Mouse (Mus musculus): ENCODE data around the gene Stat5b. TPM values are rescaled to one million over a fixed set of nuclear protein-coding genes. Genes with fewer than 3 reads are reported as not detected.

The Stat5b gene
- polyA plus RNA-seq, 1 experiment: 23.2 TPM

DNA sequence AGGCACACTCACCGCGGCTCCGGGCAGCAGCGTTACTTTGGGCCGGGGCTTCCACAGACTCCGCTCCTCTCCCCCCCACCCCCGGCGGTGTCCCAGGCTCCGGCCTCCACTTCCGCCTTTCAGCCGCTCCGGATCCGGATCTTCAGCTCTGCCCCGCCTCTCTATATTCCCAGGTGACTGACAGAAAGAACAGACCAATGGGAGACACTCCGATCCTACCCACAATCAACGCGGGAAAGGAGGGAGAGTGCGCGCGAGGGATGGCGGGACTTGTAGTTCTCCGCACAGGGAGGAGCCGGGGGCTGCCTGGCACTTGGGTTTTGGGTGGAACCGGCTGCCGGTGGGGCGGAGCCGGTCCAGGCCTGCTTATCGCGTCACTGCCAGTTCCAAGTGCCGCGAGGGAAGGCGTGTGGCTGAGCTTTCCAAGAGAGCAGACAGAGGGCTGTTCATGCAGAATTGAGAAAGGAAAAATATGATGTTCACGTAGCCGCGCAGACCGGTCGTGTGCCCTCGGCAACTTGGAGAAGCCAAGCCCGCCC, 112.4 kb downstream of the Stat5b start, which contains the start of gene Rab5c:
Rab5c (minus strand) TSS at position 150 of the 539 bp plus-strand sequence.
- no peaks in the 10 kb centered on the region for H3K27me3 ChIP-seq (replicated peaks; ENCODE audit: control insufficient read depth, insufficient read depth, low read length)
- H3K36me3 ChIP-seq (ENCODE audit: control insufficient read depth, insufficient read depth, low read length): no peaks in the 10 kb centered on the region
- under 1% methylated on average over 39 of the region's 39 CpGs for WGBS
- peaks cover 14% of the 10 kb centered on the region; the same call in 1 of the 2 replicates for H3K4me1 ChIP-seq (ENCODE audit: control insufficient read depth, insufficient read depth, low read length)
- peak within 1 kb of the TSS; percentile 81 for H3K27ac ChIP-seq (ENCODE audit: insufficient read depth, low read depth, low read length)
- DNase-seq: peak; percentile 100
- peak; percentile 53 for TF ChIP-seq POLR2A (IDR thresholded peaks at IDR 0.05; ENCODE audit: low read depth, low read length)
- 0 out of 2 replicates have a peak, but pooled peaks have one; percentile 20 for TF ChIP-seq CTCF (conservative IDR thresholded peaks at IDR 0.05; ENCODE audit: insufficient read depth, insufficient read length, low read depth, low read length)
- peak within 1 kb of the TSS; percentile 84 for H3K4me3 ChIP-seq (ENCODE audit: insufficient read depth, low read depth, low read length)

DNA sequence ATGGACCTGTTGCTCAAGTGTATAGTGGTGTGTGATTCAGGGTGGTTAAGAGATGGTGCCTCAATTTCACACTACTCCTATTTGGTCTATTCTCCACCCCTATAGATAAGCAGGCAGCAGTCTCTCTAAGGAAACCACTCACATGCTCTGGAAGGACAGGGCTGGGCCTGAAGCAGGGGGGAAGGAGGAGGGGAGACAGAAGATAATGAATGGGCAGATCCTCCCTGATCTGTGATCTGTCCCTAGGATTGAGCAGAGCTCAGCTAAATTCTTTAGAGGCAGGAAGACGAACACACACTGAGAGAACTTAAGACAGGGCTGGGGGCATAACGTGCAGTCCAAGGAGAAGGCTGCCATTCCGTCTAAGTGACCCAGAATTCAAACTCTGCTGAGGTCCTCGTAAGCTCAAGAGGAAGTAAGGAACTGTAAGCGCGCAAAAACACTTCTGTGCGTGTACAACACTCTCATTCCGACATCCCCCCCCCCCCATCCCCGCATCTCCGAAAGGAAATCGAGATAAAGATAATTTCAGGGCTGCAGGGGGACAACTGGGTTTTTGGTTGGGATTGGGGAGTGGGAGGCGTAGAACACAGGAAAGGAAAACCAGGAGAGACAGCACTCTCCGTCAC, 113.3 kb downstream of the Stat5b start:
- no peak for TF ChIP-seq POLR2A (IDR thresholded peaks at IDR 0.05; ENCODE audit: low read depth, low read length)
- TF ChIP-seq CTCF (conservative IDR thresholded peaks at IDR 0.05; ENCODE audit: insufficient read depth, insufficient read length, low read depth, low read length): no peak
- Histone ChIP-seq H3K27ac (ENCODE audit: insufficient read depth, low read depth, low read length) (peak overlapping the region; percentile 81), H3K36me3 (ENCODE audit: control insufficient read depth, insufficient read depth, low read length) (no peaks in the 10 kb centered on the region), H3K4me3 (ENCODE audit: insufficient read depth, low read depth, low read length) (peak overlapping the region; percentile 84), H3K27me3 (replicated peaks; ENCODE audit: control insufficient read depth, insufficient read depth, low read length) (no peaks in the 10 kb centered on the region), H3K4me1 (ENCODE audit: control insufficient read depth, insufficient read depth, low read length) (peaks cover 17% of the 10 kb centered on the region; the same call in 1 of the 2 replicates)
- peak; percentile 53 for DNase-seq
- under 1% methylated on average over 13 of the region's 13 CpGs for WGBS

DNA sequence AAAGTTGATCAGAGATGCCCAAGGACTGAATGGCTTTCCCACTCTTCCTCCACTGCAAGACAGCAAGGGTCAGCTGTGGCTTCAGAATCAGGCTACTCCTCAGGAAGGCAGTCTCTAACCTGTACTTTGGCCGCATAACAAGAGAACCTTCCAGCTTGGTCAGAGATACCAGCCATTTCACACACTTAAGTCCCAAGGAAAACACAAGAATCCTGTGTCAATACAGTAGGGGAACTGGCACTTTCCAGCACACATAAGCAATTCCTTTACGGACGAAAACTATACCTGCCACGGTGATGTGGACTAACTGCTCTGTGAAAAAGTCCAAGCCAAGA, 113.8 kb downstream of the Stat5b start:
- Histone ChIP-seq H3K36me3 (ENCODE audit: control insufficient read depth, insufficient read depth, low read length) (no peaks in the 10 kb centered on the region), H3K27ac (ENCODE audit: insufficient read depth, low read depth, low read length) (peak overlapping the region; percentile 81), H3K4me1 (ENCODE audit: control insufficient read depth, insufficient read depth, low read length) (peaks cover 22% of the 10 kb centered on the region; the same call in 1 of the 2 replicates), H3K27me3 (replicated peaks; ENCODE audit: control insufficient read depth, insufficient read depth, low read length) (no peaks in the 10 kb centered on the region), H3K4me3 (ENCODE audit: insufficient read depth, low read depth, low read length) (peak overlapping the region; percentile 84)
- DNase-seq: peak; percentile 75
- TF ChIP-seq CTCF (conservative IDR thresholded peaks at IDR 0.05; ENCODE audit: insufficient read depth, insufficient read length, low read depth, low read length) (no peak), POLR2A (IDR thresholded peaks at IDR 0.05; ENCODE audit: low read depth, low read length) (no peak)
- WGBS: 41% methylated on average over 4 of the region's 4 CpGs

GRCm38 (mm10) chr11:100735954-100736745, 114.4 kb downstream of the Stat5b start:
- peaks cover 26% of the 10 kb centered on the region for H3K4me1 ChIP-seq (ENCODE audit: control insufficient read depth, insufficient read depth, low read length)
- 44% methylated on average over 14 of the region's 14 CpGs for WGBS
- peak overlapping the region; percentile 81 for H3K27ac ChIP-seq (ENCODE audit: insufficient read depth, low read depth, low read length)
- H3K36me3 ChIP-seq (ENCODE audit: control insufficient read depth, insufficient read depth, low read length): no peaks in the 10 kb centered on the region
- H3K4me3 ChIP-seq (ENCODE audit: insufficient read depth, low read depth, low read length): peak overlapping the region; percentile 21
- DNase-seq: peak; percentile 52
- H3K27me3 ChIP-seq (replicated peaks; ENCODE audit: control insufficient read depth, insufficient read depth, low read length): no peaks in the 10 kb centered on the region
- TF ChIP-seq POLR2A (IDR thresholded peaks at IDR 0.05; ENCODE audit: low read depth, low read length) (no peak), CTCF (conservative IDR thresholded peaks at IDR 0.05; ENCODE audit: insufficient read depth, insufficient read length, low read depth, low read length) (no peak)

GRCm38 (mm10) chr11:100735134-100735865, 115.2 kb downstream of the Stat5b start:
- Histone ChIP-seq H3K4me3 (ENCODE audit: insufficient read depth, low read depth, low read length) (peak overlapping the region; percentile 21), H3K27ac (ENCODE audit: insufficient read depth, low read depth, low read length) (peak overlapping the region; percentile 81), H3K4me1 (ENCODE audit: control insufficient read depth, insufficient read depth, low read length) (peaks cover 34% of the 10 kb centered on the region), H3K36me3 (ENCODE audit: control insufficient read depth, insufficient read depth, low read length) (no peaks in the 10 kb centered on the region), H3K27me3 (replicated peaks; ENCODE audit: control insufficient read depth, insufficient read depth, low read length) (no peaks in the 10 kb centered on the region)
- 82% methylated on average over 9 of the region's 9 CpGs for WGBS
- DNase-seq: no peak
- TF ChIP-seq POLR2A (IDR thresholded peaks at IDR 0.05; ENCODE audit: low read depth, low read length) (no peak), CTCF (conservative IDR thresholded peaks at IDR 0.05; ENCODE audit: insufficient read depth, insufficient read length, low read depth, low read length) (no peak)

Other genes with a start within 250 kb of the Stat5b start
- gene Nkiras2, start 231.5 kb downstream of the Stat5b start, polyA plus RNA-seq (2012; rRNA removed): 60.5 and 63.1 TPM in 2 replicates
- gene Dnajc7, start 230.6 kb downstream of the Stat5b start, polyA plus RNA-seq (2012; rRNA removed): 30.0 and 45.6 TPM in 2 replicates
- 0.14 and 0.34 TPM in 2 replicates for gene Zfp385c, start 158.3 kb downstream of the Stat5b start, polyA plus RNA-seq (2012; rRNA removed)
- gene Dhx58, start 146.5 kb downstream of the Stat5b start, polyA plus RNA-seq (2012; rRNA removed): 3.7 and 6.2 TPM in 2 replicates
- 25.9 and 29.0 TPM in 2 replicates for gene Kat2a, start 138.3 kb downstream of the Stat5b start, polyA plus RNA-seq (2012; rRNA removed)
- 0.48 and 0.49 TPM in 2 replicates for gene Hspb9, start 136.9 kb downstream of the Stat5b start, polyA plus RNA-seq (2012; rRNA removed)
- 445 and 472 TPM in 2 replicates for gene Rab5c, start 112.5 kb downstream of the Stat5b start, polyA plus RNA-seq (2012; rRNA removed)
- 0.04 and 0.08 TPM in 2 replicates for gene Kcnh4, start 90.8 kb downstream of the Stat5b start, polyA plus RNA-seq (2012; rRNA removed)
- not detected in 2 replicates for gene Hcrt, start 87.8 kb downstream of the Stat5b start, polyA plus RNA-seq (2012; rRNA removed)
- gene Ghdc, start 79.8 kb downstream of the Stat5b start, polyA plus RNA-seq (2012; rRNA removed): 30.4 and 31.8 TPM in 2 replicates
- 15.8 and 16.6 TPM in 2 replicates for gene Stat5a, start 8.6 kb upstream of the Stat5b start, polyA plus RNA-seq (2012; rRNA removed)
- 55.5 and 57.2 TPM in 2 replicates for gene Stat3, start 88.8 kb upstream of the Stat5b start, polyA plus RNA-seq (2012; rRNA removed)
- gene Cavin1, start 120.2 kb upstream of the Stat5b start, polyA plus RNA-seq (2012; rRNA removed): 32.1 and 35.0 TPM in 2 replicates
- 48.4 and 54.0 TPM in 2 replicates for gene Atp6v0a1, start 158.7 kb upstream of the Stat5b start, polyA plus RNA-seq (2012; rRNA removed)
- gene Naglu, start 219.3 kb upstream of the Stat5b start, polyA plus RNA-seq (2012; rRNA removed): 50.6 and 60.6 TPM in 2 replicates
- gene Hsd17b1, start 227.7 kb upstream of the Stat5b start, polyA plus RNA-seq (2012; rRNA removed): 0.44 and 0.83 TPM in 2 replicates
- gene Coasy, start 231.8 kb upstream of the Stat5b start, polyA plus RNA-seq (2012; rRNA removed): 154 and 200 TPM in 2 replicates
- gene Mlx, start 236.6 kb upstream of the Stat5b start, polyA plus RNA-seq (2012; rRNA removed): 56.9 and 67.9 TPM in 2 replicates
- gene Psmc3ip, start 244.7 kb upstream of the Stat5b start, polyA plus RNA-seq (2012; rRNA removed): 1.2 and 1.9 TPM in 2 replicates